Mouse (Mus musculus) left cerebral cortex, adult 9 months (tissue): ENCODE measurements around the gene Klf5.
A peak's percentile ranks its signal among the peaks of the same experiment; 100 is the strongest.

Experiments used
- DNase-seq, 2 experiments: peaks; one replicate each; pipeline ENCODE4 v3.0.0; 2022; ENCODE audit warnings: low spot score in 2 of 2

The Klf5 gene

GRCm38 (mm10) chr14:99298385-99299021 is at the start of gene Klf5:
Gene Klf5 (plus strand): TSS chr14:99298691.
- DNase-seq = peak; percentile 75 to 91

- no peak for DNase-seq
Measured at GRCm38 (mm10) chr14:99262026-99262425, 36.5 kb upstream of the Klf5 start.

- no peak for DNase-seq
Measured at GRCm38 (mm10) chr14:99263816-99264215, 34.7 kb upstream of the Klf5 start.

GRCm38 (mm10) chr14:99265791-99266190 is 32.7 kb upstream of the Klf5 start:
- DNase-seq = no peak

GRCm38 (mm10) chr14:99266749-99267148 is 31.7 kb upstream of the Klf5 start:
- no peak for DNase-seq

GRCm38 (mm10) chr14:99274056-99274455 is 24.4 kb upstream of the Klf5 start:
- DNase-seq = no peak

- no peak for DNase-seq
Measured at GRCm38 (mm10) chr14:99275827-99276226, 22.7 kb upstream of the Klf5 start.

- no peak for DNase-seq
Measured at GRCm38 (mm10) chr14:99278312-99278711, 20.2 kb upstream of the Klf5 start.

GRCm38 (mm10) chr14:99278763-99279486 is 19.6 kb upstream of the Klf5 start:
- DNase-seq = no peak

- DNase-seq = no peak
Measured at GRCm38 (mm10) chr14:99280399-99280798, 18.1 kb upstream of the Klf5 start.

GRCm38 (mm10) chr14:99280825-99281433 is 17.6 kb upstream of the Klf5 start:
- DNase-seq = no peak

GRCm38 (mm10) chr14:99285486-99285885 is 13.0 kb upstream of the Klf5 start:
- no peak for DNase-seq

GRCm38 (mm10) chr14:99292176-99292575 is 6.3 kb upstream of the Klf5 start:
- DNase-seq = no peak

GRCm38 (mm10) chr14:99294424-99294823 is 4.1 kb upstream of the Klf5 start:
- no peak for DNase-seq

- DNase-seq = no peak
Measured at GRCm38 (mm10) chr14:99295606-99296341, 2.7 kb upstream of the Klf5 start.

- peak in 1 of 2 experiments; percentile 35 for DNase-seq
Measured at GRCm38 (mm10) chr14:99299022-99299481, 561 bp downstream of the Klf5 start.

- peak in 1 of 2 experiments; percentile 60 for DNase-seq
Measured at GRCm38 (mm10) chr14:99299701-99300191, 1.3 kb downstream of the Klf5 start.

- no peak for DNase-seq
Measured at GRCm38 (mm10) chr14:99301472-99301871, 3.0 kb downstream of the Klf5 start.

- no peak for DNase-seq
Measured at GRCm38 (mm10) chr14:99304387-99304786, 5.9 kb downstream of the Klf5 start.

GRCm38 (mm10) chr14:99304997-99305792 is 6.7 kb downstream of the Klf5 start:
- no peak for DNase-seq

- DNase-seq = no peak
Measured at GRCm38 (mm10) chr14:99306410-99306809, 7.9 kb downstream of the Klf5 start.
